Mouse (Mus musculus): ENCODE measurements around the gene Gzmf. TPM values are rescaled to one million over a fixed set of nuclear protein-coding genes. Genes with fewer than 3 reads are reported as not detected.

Gene Gzmf
- polyA plus RNA-seq (2012; rRNA removed; ENCODE audit: low replicate concordance), result not detected in 2 replicates

GRCm38 (mm10) chr14:56211317-56211716, at the start of gene Gzmf:
Gene Gzmf (minus strand): TSS chr14:56211417.

GRCm38 (mm10) chr14:56234556-56234955, 23.3 kb upstream of the Gzmf start, which contains the start of gene Gzmc:
Gene Gzmc (minus strand): TSS chr14:56234656.

GRCm38 (mm10) chr14:56174499-56174898, 36.7 kb downstream of the Gzmf start, which contains the start of gene Gzmn:
Gene Gzmn (minus strand): TSS chr14:56174599.

GRCm38 (mm10) chr14:56159479-56159878, 51.7 kb downstream of the Gzmf start, which contains the start of gene Gzmg:
Gene Gzmg (minus strand): TSS chr14:56159579.

Other genes with a start within 250 kb of the Gzmf start
- gene Mcpt1, start 193.4 kb downstream of the Gzmf start, polyA plus RNA-seq (2012; rRNA removed; ENCODE audit: low replicate concordance), result 5.8 and 12.7 TPM in 2 replicates
- 0.05 TPM in 1 of 2 replicates, not detected in the other for gene Mcpt9, start 180.9 kb downstream of the Gzmf start, polyA plus RNA-seq (2012; rRNA removed; ENCODE audit: low replicate concordance)
- 0.43 and 1.5 TPM in 2 replicates for gene Mcpt2, start 169.4 kb downstream of the Gzmf start, polyA plus RNA-seq (2012; rRNA removed; ENCODE audit: low replicate concordance)
- 0.15 and 0.81 TPM in 2 replicates for gene Mcpt4, start 149.1 kb downstream of the Gzmf start, polyA plus RNA-seq (2012; rRNA removed; ENCODE audit: low replicate concordance)
- not detected in 2 replicates for gene Mcpt8, start 126.1 kb downstream of the Gzmf start, polyA plus RNA-seq (2012; rRNA removed; ENCODE audit: low replicate concordance)
- gene Ctsg, start 108.8 kb downstream of the Gzmf start, polyA plus RNA-seq (2012; rRNA removed; ENCODE audit: low replicate concordance), result not detected in 2 replicates
- not detected in 2 replicates for gene Gzme, start 90.8 kb downstream of the Gzmf start, polyA plus RNA-seq (2012; rRNA removed; ENCODE audit: low replicate concordance)
- gene Gzmd, start 78.8 kb downstream of the Gzmf start, polyA plus RNA-seq (2012; rRNA removed; ENCODE audit: low replicate concordance), result not detected in 2 replicates
- not detected in 2 replicates for gene Gzmg, start 51.8 kb downstream of the Gzmf start, polyA plus RNA-seq (2012; rRNA removed; ENCODE audit: low replicate concordance)
- not detected in 2 replicates for gene Gzmn, start 36.8 kb downstream of the Gzmf start, polyA plus RNA-seq (2012; rRNA removed; ENCODE audit: low replicate concordance)
- not detected in 2 replicates for gene Gzmc, start 23.2 kb upstream of the Gzmf start, polyA plus RNA-seq (2012; rRNA removed; ENCODE audit: low replicate concordance)
- gene Gzmb, start 50.8 kb upstream of the Gzmf start, polyA plus RNA-seq (2012; rRNA removed; ENCODE audit: low replicate concordance), result 3.8 and 9.8 TPM in 2 replicates
- 0.75 TPM in 1 of 2 replicates, not detected in the other for gene Atp12a, start 153.7 kb upstream of the Gzmf start, polyA plus RNA-seq (2012; rRNA removed; ENCODE audit: low replicate concordance)
- not detected in 2 replicates for gene Rnf17, start 191.2 kb upstream of the Gzmf start, polyA plus RNA-seq (2012; rRNA removed; ENCODE audit: low replicate concordance)

All from duodenum, adult 2 months (tissue).